Mouse (Mus musculus): ENCODE results near the gene Mc1r. TPM values are rescaled to one million over a fixed set of nuclear protein-coding genes. Genes with fewer than 3 reads are reported as not detected.

Mc1r gene
- polyA plus RNA-seq, 1 experiment, result not detected

DNA sequence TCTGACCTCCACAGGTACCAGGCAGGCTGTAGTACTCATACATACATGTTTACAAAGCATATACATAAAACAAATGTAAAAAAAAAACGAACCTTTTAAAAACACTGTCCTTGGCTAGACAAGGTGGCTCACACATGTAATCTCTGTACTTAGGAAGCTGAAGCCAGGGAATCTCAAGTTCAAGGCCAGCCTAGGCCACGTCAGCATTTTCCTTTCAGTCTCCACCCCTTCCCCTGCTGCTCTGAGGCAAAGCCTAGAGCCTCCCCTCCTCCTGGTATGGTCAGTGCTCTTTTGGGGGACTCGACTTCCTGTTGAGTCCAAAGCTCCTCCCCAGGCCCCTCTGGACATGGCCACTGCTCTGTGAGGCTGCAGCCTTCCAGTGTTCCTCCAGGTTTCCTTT lies 19.9 kb upstream of the Mc1r start:
- no peak for TF ChIP-seq CTCF (IDR thresholded peaks at IDR 0.05; ENCODE audit: borderline replicate concordance, insufficient read depth, low read length)
- no peak for TF ChIP-seq POLR2A (IDR thresholded peaks at IDR 0.05; ENCODE audit: low read depth, low read length)
- H3K4me1 ChIP-seq (ENCODE audit: control insufficient read depth, insufficient read depth, low read length), result no peaks in the 10 kb centered on the region
- no peak overlapping the region for H3K4me3 ChIP-seq (ENCODE audit: insufficient read depth, low read length)
- H3K27ac ChIP-seq (ENCODE audit: insufficient read depth, low read length), result no peak overlapping the region

GRCm38 (mm10) chr8:123387801-123388200 lies 19.1 kb upstream of the Mc1r start:
- Histone ChIP-seq H3K4me3 (ENCODE audit: insufficient read depth, low read length) (no peak overlapping the region), H3K27ac (ENCODE audit: insufficient read depth, low read length) (no peak overlapping the region), H3K4me1 (ENCODE audit: control insufficient read depth, insufficient read depth, low read length) (no peaks in the 10 kb centered on the region)
- TF ChIP-seq POLR2A (IDR thresholded peaks at IDR 0.05; ENCODE audit: low read depth, low read length), result no peak
- TF ChIP-seq CTCF (IDR thresholded peaks at IDR 0.05; ENCODE audit: borderline replicate concordance, insufficient read depth, low read length), result no peak

DNA sequence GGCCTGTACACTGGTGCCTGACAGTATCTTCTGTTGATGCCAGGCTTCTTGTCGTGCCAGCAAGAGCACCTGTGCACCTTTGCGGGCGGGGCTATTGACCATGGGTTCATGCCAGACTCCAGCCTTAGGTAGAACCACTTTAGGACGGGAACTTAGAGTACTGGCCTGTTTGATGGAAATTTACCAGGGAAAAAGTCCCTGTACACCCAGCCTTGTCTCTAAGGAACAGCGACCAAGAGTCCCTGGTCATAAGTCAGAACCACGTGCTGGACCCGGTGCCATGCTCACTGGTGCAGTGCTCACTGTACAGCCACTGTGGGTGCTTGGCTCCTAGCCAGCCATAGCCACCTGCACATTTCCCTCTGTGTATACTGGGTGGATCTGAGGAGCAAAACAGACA lies 17.9 kb upstream of the Mc1r start:
- TF ChIP-seq POLR2A (IDR thresholded peaks at IDR 0.05; ENCODE audit: low read depth, low read length) (no peak), CTCF (IDR thresholded peaks at IDR 0.05; ENCODE audit: borderline replicate concordance, insufficient read depth, low read length) (no peak)
- no peaks in the 10 kb centered on the region for H3K4me1 ChIP-seq (ENCODE audit: control insufficient read depth, insufficient read depth, low read length)
- H3K27ac ChIP-seq (ENCODE audit: insufficient read depth, low read length), result no peak overlapping the region
- no peak overlapping the region for H3K4me3 ChIP-seq (ENCODE audit: insufficient read depth, low read length)

DNA sequence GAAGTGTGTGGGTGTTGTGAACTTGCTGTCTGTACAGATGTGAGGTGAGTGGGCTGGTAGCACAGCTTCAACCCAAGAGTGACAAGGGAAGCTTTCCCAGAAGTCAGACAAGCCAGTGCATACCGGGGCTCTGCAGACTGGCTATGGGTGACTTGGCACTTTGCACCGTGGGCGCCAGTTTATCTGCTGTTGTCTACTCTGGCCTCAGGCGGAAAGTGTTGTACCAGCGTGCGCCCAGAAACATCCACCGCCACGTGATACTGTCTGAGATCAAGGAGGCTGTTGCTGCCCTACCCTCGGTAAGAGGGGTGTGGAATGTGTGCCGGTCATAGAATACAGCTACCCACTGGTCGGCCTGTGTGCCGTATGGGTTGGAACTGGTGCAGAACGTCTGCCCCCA lies 8.6 kb upstream of the Mc1r start:
- H3K4me1 ChIP-seq (ENCODE audit: control insufficient read depth, insufficient read depth, low read length), result no peaks in the 10 kb centered on the region
- no peak for TF ChIP-seq CTCF (IDR thresholded peaks at IDR 0.05; ENCODE audit: borderline replicate concordance, insufficient read depth, low read length)
- TF ChIP-seq POLR2A (IDR thresholded peaks at IDR 0.05; ENCODE audit: low read depth, low read length), result no peak
- H3K27ac ChIP-seq (ENCODE audit: insufficient read depth, low read length), result no peak overlapping the region
- H3K4me3 ChIP-seq (ENCODE audit: insufficient read depth, low read length), result no peak overlapping the region

GRCm38 (mm10) chr8:123401936-123402335 lies 5.0 kb upstream of the Mc1r start:
- TF ChIP-seq CTCF (IDR thresholded peaks at IDR 0.05; ENCODE audit: borderline replicate concordance, insufficient read depth, low read length), result no peak
- no peak for TF ChIP-seq POLR2A (IDR thresholded peaks at IDR 0.05; ENCODE audit: low read depth, low read length)
- Histone ChIP-seq H3K4me1 (ENCODE audit: control insufficient read depth, insufficient read depth, low read length) (no peaks in the 10 kb centered on the region), H3K27ac (ENCODE audit: insufficient read depth, low read length) (no peak overlapping the region), H3K4me3 (ENCODE audit: insufficient read depth, low read length) (no peak overlapping the region)

GRCm38 (mm10) chr8:123402730-123403326 lies 4.1 kb upstream of the Mc1r start:
- Histone ChIP-seq H3K4me1 (ENCODE audit: control insufficient read depth, insufficient read depth, low read length) (no peaks in the 10 kb centered on the region), H3K4me3 (ENCODE audit: insufficient read depth, low read length) (no peak overlapping the region), H3K27ac (ENCODE audit: insufficient read depth, low read length) (no peak overlapping the region)
- no peak for TF ChIP-seq CTCF (IDR thresholded peaks at IDR 0.05; ENCODE audit: borderline replicate concordance, insufficient read depth, low read length)
- TF ChIP-seq POLR2A (IDR thresholded peaks at IDR 0.05; ENCODE audit: low read depth, low read length), result no peak

GRCm38 (mm10) chr8:123404521-123404920 lies 2.4 kb upstream of the Mc1r start:
- Histone ChIP-seq H3K4me3 (ENCODE audit: insufficient read depth, low read length) (no peak overlapping the region), H3K27ac (ENCODE audit: insufficient read depth, low read length) (no peak overlapping the region), H3K4me1 (ENCODE audit: control insufficient read depth, insufficient read depth, low read length) (0 out of 2 replicates have a peak, but pooled peaks cover 3% of the 10 kb centered on the region)
- TF ChIP-seq CTCF (IDR thresholded peaks at IDR 0.05; ENCODE audit: borderline replicate concordance, insufficient read depth, low read length) (no peak), POLR2A (IDR thresholded peaks at IDR 0.05; ENCODE audit: low read depth, low read length) (no peak)

DNA sequence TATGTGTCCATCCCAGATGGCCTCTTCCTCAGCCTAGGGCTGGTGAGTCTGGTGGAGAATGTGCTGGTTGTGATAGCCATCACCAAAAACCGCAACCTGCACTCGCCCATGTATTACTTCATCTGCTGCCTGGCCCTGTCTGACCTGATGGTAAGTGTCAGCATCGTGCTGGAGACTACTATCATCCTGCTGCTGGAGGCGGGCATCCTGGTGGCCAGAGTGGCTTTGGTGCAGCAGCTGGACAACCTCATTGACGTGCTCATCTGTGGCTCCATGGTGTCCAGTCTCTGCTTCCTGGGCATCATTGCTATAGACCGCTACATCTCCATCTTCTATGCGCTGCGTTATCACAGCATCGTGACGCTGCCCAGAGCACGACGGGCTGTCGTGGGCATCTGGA lies 705 bp downstream of the Mc1r start:
- no peak for TF ChIP-seq CTCF (IDR thresholded peaks at IDR 0.05; ENCODE audit: borderline replicate concordance, insufficient read depth, low read length)
- TF ChIP-seq POLR2A (IDR thresholded peaks at IDR 0.05; ENCODE audit: low read depth, low read length), result no peak

DNA sequence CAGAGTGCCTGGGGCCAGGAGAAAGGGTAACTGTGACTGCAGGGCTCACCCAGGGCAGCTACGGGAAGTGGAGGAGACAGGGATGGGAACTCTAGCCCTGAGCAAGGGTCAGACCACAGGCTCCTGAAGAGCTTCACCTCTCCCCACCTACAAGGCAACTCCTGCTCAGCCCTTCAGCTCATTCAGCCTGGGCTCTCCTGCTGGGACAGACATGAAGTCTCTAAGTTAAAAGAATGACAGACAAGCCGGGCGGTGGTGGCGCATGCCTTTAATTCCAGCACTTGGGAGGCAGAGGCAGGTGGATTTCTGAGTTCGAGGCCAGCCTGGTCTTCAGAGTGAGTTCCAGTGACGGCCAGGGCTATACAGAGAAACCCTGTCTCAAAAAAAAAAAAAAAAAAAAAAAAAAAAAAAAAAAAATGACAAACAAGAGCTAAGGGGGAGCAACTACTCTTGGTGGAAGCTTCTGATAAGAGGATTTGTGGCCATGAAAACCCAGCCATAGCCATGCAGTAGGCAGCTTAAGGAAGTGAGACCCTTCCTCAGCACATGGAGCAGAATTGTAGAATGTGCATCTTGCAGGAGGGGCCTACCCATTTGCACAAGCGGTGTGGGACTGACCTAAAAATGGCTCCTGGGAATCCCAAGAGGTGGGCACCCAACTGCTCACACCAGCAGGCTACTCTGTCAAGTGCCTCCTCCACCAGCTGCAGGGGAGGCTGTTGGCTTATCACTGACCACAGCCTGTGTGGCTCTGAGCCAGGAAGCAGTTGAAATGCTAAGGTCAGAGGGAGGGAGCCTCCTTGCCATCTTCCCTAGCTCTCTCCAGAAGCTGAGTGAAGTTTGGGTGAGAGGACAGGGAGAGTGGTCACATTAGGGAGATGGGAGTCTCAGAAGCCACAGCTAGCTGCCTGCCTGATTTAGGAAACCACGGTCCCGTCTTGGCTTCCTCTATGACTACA lies 2.0 kb downstream of the Mc1r start:
- Histone ChIP-seq H3K4me3 (ENCODE audit: insufficient read depth, low read length) (no peak overlapping the region), H3K4me1 (ENCODE audit: control insufficient read depth, insufficient read depth, low read length) (peaks cover 15% of the 10 kb centered on the region), H3K27ac (ENCODE audit: insufficient read depth, low read length) (no peak overlapping the region)
- no peak for TF ChIP-seq CTCF (IDR thresholded peaks at IDR 0.05; ENCODE audit: borderline replicate concordance, insufficient read depth, low read length)
- no peak for TF ChIP-seq POLR2A (IDR thresholded peaks at IDR 0.05; ENCODE audit: low read depth, low read length)

More for the DNA sequence above, 705 bp downstream of the Mc1r start:
- Histone ChIP-seq H3K4me3 (ENCODE audit: insufficient read depth, low read length) (no peak overlapping the region), H3K4me1 (ENCODE audit: control insufficient read depth, insufficient read depth, low read length) (peaks cover 15% of the 10 kb centered on the region), H3K27ac (ENCODE audit: insufficient read depth, low read length) (no peak overlapping the region)

All from embryonic fibroblast, embryonic 13.5 days (primary cell).